Mouse (Mus musculus): Measurements from ENCODE around the gene Rapgefl1.
"Not testable (repeated sequence)": the region's sequence is repeated elsewhere in the genome, so short reads cannot be mapped to it uniquely, and the experiment has no call there.

The Rapgefl1 gene

GRCm38 (mm10) chr11:98810686-98811085 is 25.9 kb upstream of the Rapgefl1 start:
- in situ Hi-C loops (cut with MboI, MseI), result no loop called here

GRCm38 (mm10) chr11:98816706-98817239 is 19.8 kb upstream of the Rapgefl1 start:
- in situ Hi-C loops (cut with MboI, MseI), result no loop called here

- in situ Hi-C loops (cut with MboI, MseI), result loop anchor here (5.0 kb wide), 1 partner anchor 171 kb away; no protein-coding TSS in a partner anchor
Observed at GRCm38 (mm10) chr11:98820968-98821367, 15.6 kb upstream of the Rapgefl1 start.

GRCm38 (mm10) chr11:98826071-98826470 is 10.5 kb upstream of the Rapgefl1 start:
- in situ Hi-C loops (cut with MboI, MseI), result not testable (repeated sequence)

GRCm38 (mm10) chr11:98827877-98828276 is 8.7 kb upstream of the Rapgefl1 start:
- in situ Hi-C loops (cut with MboI, MseI), result no loop called here

- in situ Hi-C loops (cut with MboI, MseI), result no loop called here
Observed at GRCm38 (mm10) chr11:98829091-98829775, 7.4 kb upstream of the Rapgefl1 start.

- in situ Hi-C loops (cut with MboI, MseI), result no loop called here
Observed at GRCm38 (mm10) chr11:98829875-98830274, 6.7 kb upstream of the Rapgefl1 start.

GRCm38 (mm10) chr11:98835296-98835695 is 1.3 kb upstream of the Rapgefl1 start:
- in situ Hi-C loops (cut with MboI, MseI), result loop anchor here (5.0 kb wide), 1 partner anchor 33 kb away; the partner anchor contains the start of gene Casc3

GRCm38 (mm10) chr11:98835725-98836124 is 860 bp upstream of the Rapgefl1 start:
- in situ Hi-C loops (cut with MboI, MseI), result loop anchor here (5.0 kb wide), 1 partner anchor 33 kb away; the partner anchor contains the start of gene Casc3

GRCm38 (mm10) chr11:98836128-98836527 is 457 bp upstream of the Rapgefl1 start:
- in situ Hi-C loops (cut with MboI, MseI), result loop anchor here (5.0 kb wide), 1 partner anchor 34 kb away; the partner anchor contains the start of gene Casc3

- in situ Hi-C loops (cut with MboI, MseI), result loop anchor here (5.0 kb wide), 1 partner anchor 35 kb away; the partner anchor contains the start of gene Casc3
Observed at GRCm38 (mm10) chr11:98837231-98837704, 683 bp downstream of the Rapgefl1 start.

- in situ Hi-C loops (cut with MboI, MseI), result loop anchor here (5.0 kb wide), 1 partner anchor 36 kb away; the partner anchor contains the start of gene Casc3
Observed at GRCm38 (mm10) chr11:98837917-98838316, 1.3 kb downstream of the Rapgefl1 start.

GRCm38 (mm10) chr11:98838512-98838911 is 1.9 kb downstream of the Rapgefl1 start:
- in situ Hi-C loops (cut with MboI, MseI), result loop anchor here (5.0 kb wide), 1 partner anchor 36 kb away; the partner anchor contains the start of gene Casc3

GRCm38 (mm10) chr11:98839402-98839801 is 2.8 kb downstream of the Rapgefl1 start:
- in situ Hi-C loops (cut with MboI, MseI), result loop anchor here (5.0 kb wide), 1 partner anchor 37 kb away; the partner anchor contains the start of gene Casc3

GRCm38 (mm10) chr11:98839897-98840296 is 3.3 kb downstream of the Rapgefl1 start:
- in situ Hi-C loops (cut with MboI, MseI), result loop anchor here (5.0 to 10.0 kb wide), 2 partner anchors 38 to 1295 kb away; partner anchors contain the start of gene Casc3

GRCm38 (mm10) chr11:98846016-98846415 is 9.4 kb downstream of the Rapgefl1 start:
- in situ Hi-C loops (cut with MboI, MseI), result loop anchor here (10.0 kb wide), 1 partner anchor 1301 kb away; no protein-coding TSS in a partner anchor

- in situ Hi-C loops (cut with MboI, MseI), result loop anchor here (10.0 kb wide), 1 partner anchor 1302 kb away; no protein-coding TSS in a partner anchor
Observed at GRCm38 (mm10) chr11:98846865-98847604, 10.4 kb downstream of the Rapgefl1 start.

- in situ Hi-C loops (cut with MboI, MseI), result loop anchor here (10.0 kb wide), 1 partner anchor 1305 kb away; no protein-coding TSS in a partner anchor
Observed at GRCm38 (mm10) chr11:98849196-98849894, 12.8 kb downstream of the Rapgefl1 start.

GRCm38 (mm10) chr11:98850100-98851093 is 13.8 kb downstream of the Rapgefl1 start:
- in situ Hi-C loops (cut with MboI, MseI), result no loop called here

- in situ Hi-C loops (cut with MboI, MseI), result no loop called here
Observed at GRCm38 (mm10) chr11:98854116-98854515, 17.5 kb downstream of the Rapgefl1 start.

Measured in T-helper 1 cell (primary cell).